Mouse (Mus musculus) megakaryocyte-erythroid progenitor cell, adult 5-6 weeks (primary cell): ENCODE measurements around the gene Zfp536. TPM values are rescaled to one million over a fixed set of nuclear protein-coding genes. Genes with fewer than 3 reads are reported as not detected.
"Not testable (repeated sequence)": the region's sequence is repeated elsewhere in the genome, so short reads cannot be mapped to it uniquely, and the experiment has no call there.

ENCODE experiments used
- ATAC-seq: replicated peaks from 2 replicates; pipeline ENCODE4 v1.8.0; 2016; ENCODE audit warnings: mild to moderate bottlenecking, inconsistent platforms; ENCODE audit not compliant: severe bottlenecking, poor library complexity, low FRiP score, low TSS enrichment
- total RNA-seq, 2 experiments: library from RNA; stranded (forward) in 1 of 2; stranded (reverse) in 1 of 2; fragments of 200-1000, 215-1000 nt in 1 of 2; fragments of >200 nt in 1 of 2; fragmentation: Nextera tagmentation in 1 of 2; gene quantifications; 2 replicates each; pipeline ENCODE4 v1.2.3; 2014 to 2017

Zfp536 gene
- total RNA-seq, 2 experiments from 2014 or later = not detected

DNA sequence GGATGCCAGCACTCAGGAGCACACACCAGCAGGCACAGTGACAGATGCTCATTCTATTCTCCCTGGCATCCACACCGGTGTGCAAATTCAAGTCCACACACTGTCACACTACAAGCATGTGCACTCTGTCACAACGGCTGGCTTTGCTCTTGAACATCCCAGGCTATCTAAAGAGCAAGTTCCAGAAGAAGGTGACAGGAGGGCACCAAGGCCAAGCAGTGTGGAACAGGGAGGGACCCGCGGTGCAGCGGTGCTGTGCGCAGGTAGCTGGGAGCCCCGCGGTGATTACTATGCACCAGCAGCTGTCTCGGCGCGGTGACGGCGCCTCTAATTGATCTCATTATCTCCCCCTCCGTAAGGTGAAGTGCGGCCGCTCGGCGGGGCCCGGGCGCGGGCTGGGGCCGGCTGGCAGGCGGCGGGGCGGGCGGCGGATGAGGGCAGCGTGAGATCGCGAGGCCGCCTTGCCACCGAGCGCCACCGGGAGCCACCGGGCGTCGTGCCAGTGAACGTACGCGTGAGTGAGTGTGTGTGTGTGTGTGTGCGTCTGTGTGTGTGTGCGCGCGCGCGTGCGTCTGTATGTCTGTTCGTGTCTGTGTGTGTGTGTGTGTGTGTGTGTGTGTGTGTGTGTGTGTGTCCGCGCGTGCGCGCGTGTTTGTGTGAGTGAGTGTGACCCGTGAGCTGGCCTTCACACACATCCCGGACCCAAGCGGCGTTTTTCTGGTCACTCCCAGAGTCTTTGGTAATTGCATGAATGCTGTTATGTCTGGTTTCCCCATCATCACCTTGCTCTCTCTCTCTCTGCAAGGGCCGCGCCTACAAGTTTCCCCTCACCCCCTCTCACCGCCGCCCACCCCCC, 149.3 kb downstream of the Zfp536 start:
- no peak for ATAC-seq

DNA sequence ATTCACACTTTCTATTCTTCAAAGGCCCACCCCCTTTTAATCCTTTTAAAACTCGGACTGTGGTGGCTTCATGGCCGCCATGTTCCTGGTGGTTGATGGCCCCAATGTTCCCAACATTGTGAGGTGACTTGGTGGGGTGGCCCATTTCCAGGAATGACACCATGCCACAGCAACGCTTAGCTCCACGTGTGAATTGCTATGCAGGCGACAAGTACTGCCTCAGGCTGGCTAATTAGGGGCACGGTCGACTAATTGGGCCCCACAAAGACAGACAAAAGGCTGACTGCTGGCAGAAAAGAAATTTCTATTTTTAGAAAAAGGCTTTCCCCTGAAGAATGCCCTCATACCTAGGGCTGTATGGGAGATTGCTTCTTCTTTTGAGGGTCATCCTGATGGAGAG, 154.2 kb downstream of the Zfp536 start:
- no peak for ATAC-seq

DNA sequence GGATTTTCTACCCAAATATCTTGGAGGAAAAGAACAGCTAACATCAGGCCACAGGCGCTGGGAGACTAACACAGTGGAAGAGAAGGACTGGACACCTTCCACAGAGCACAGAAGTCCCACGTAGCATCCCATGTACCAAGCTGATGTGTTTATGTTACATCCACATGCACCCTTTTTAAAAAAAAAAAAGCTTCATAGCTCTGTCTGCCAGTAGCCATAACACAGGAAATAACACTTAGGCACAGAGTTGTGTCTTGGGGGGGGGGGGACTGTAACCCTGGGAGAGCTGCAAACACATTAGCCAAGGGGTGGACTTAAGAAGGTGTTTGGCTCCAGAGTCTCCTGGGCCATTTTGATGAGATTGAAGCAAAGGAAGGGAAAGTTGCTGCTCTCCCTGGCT, 155.6 kb downstream of the Zfp536 start:
- ATAC-seq = no peak

- no peak for ATAC-seq
Measured at GRCm38 (mm10) chr7:37615932-37616331, 157.5 kb downstream of the Zfp536 start.

GRCm38 (mm10) chr7:37614381-37614780, 159.1 kb downstream of the Zfp536 start:
- no peak for ATAC-seq

GRCm38 (mm10) chr7:37608556-37608955, 164.9 kb downstream of the Zfp536 start:
- no peak for ATAC-seq

DNA sequence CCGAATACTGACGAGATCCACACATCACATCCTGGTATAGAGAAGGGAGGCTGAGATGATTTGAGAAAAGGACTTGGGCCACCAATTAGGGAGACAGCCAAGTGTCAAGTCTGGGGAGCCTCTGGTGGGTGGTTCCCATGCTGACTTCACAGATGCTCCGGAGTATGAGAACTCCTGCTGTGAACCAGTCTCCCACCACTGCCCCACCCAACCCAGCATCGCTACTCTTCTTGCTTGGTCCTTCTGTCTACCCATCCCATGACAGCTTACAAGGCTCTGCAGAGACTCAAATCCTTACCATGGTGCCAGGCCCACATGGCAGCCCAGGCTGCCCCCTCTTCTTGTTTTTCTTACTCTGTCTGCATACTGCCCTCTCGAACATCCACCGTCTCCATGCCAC, 165.5 kb downstream of the Zfp536 start:
- no peak for ATAC-seq

GRCm38 (mm10) chr7:37606472-37606871, 167.0 kb downstream of the Zfp536 start:
- ATAC-seq = no peak

GRCm38 (mm10) chr7:37603525-37603909, 169.9 kb downstream of the Zfp536 start:
- not testable (repeated sequence) for ATAC-seq

DNA sequence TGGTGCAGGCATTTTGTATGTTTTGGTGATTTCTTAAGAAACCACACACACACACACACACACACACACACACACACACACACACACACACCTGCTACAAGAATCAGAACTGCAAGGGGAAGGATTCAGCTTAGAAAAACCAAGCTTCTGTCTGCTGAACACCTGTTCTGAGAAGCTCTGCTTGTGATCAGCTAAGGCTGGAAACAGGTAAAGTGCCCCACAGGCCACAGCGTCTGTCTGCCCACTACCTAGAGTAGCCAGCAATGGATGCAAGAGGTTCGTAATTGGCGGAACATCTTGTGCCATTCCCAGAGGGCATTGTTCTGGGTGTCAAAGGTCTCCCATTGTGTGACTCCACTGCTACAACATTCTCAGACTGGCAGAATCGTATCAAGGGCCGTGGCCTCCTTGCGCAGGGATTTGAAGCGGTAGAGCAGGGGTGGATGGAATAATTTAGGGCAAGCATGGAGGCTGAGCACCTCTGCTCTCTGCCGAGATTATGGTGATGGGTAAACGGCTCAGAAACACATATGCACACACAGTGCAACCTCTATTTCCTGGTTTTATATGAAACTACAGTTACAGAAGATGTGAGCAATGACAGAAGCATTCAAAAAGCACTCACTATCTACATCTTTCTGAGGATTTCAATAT, 170.4 kb downstream of the Zfp536 start:
- no peak for ATAC-seq

GRCm38 (mm10) chr7:37600318-37600717, 173.1 kb downstream of the Zfp536 start:
- no peak for ATAC-seq

- no peak for ATAC-seq
Measured at GRCm38 (mm10) chr7:37594211-37595030, 179.0 kb downstream of the Zfp536 start.

DNA sequence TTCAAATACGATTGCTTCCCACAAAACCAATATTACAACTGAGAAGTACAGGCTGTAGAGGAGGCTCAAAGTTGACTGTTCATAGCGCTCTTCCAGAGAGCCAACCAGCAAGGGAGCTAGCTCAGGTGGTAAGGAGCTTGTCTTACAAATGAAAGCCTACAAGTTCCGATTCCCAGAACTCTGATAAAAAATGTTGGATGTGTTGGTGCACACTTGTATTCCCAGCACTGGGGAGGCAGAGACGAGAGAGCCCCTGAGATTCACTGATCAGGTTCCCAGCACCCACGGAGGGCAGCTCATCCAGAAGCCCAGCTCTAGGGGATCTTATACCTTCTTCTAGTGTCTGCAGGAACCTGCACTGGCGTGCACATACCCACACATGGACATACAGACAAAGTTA, 179.9 kb downstream of the Zfp536 start:
- ATAC-seq = no peak

- ATAC-seq = no peak
Measured at GRCm38 (mm10) chr7:37586694-37587093, 186.7 kb downstream of the Zfp536 start.

DNA sequence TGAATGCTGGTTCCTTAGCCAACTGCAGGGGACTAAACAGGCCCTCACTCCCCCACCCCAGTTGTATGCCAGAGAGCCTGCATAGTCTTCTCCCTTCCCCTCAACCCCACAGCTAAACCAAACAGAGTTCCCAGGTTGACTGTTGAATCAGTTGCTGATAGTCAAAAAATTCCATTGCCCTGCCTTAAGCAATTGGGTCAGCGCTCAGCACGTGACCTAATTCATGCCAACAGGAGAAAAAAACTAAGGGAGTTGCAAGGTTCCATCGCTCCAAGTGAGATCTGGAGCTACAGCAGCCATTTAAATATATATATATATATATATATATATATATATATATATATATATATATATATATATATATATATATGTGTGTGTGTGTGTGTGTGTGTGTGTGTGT, 192.2 kb downstream of the Zfp536 start:
- no peak for ATAC-seq

DNA sequence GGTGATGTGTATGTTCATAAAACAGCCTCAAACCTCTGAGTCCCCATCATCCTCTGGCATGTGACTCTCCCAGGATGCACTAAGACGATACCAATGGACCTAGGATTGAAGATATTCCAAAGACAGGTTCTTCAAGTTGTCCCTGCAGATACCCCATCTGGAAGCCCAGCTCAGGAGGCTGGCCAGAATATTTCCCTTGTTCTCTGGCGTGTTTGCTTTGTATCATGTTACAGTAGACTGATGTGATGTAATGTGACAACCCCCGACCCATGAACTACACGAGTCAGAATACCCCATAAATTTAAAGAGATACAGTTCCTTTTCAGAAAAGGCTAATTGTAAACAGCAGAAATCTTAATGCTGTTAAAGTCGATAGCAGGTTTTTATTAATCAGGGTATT, 192.9 kb downstream of the Zfp536 start:
- no peak for ATAC-seq

GRCm38 (mm10) chr7:37572021-37572420, 201.4 kb downstream of the Zfp536 start:
- no peak for ATAC-seq

DNA sequence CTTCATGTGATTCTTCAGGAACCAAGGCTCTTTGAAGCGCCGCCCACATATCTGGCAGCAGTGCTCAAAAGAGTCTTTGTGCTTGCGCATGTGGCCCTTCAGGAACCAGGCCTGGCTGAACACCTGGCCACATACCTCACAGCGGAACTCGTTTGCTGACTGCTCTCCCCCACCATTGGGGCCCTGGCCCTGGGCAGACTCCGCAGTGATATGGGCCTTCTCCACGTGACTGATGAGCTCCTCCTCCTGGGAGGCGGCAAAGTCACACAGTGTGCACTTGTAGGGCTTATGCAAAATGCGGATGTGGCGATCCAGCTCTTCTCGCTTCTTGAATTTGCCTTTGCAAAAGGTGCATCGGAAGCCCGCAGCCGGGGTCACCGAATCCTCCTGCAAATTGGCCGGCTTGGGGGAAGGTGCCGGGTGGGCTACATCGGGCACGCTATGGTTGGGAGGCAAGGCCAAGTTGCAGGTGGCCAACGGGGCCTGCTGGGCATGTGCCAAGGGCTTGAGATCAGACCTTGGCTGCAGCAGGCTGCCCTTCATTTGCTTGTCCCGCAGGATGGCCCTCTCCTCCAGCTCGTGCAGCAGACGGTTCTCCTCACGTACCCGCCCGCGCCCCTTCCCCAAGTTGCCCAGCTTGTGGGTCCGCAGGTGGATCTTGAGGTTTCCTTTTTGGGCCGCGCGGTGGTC, 204.5 kb downstream of the Zfp536 start:
- no peak for ATAC-seq

DNA sequence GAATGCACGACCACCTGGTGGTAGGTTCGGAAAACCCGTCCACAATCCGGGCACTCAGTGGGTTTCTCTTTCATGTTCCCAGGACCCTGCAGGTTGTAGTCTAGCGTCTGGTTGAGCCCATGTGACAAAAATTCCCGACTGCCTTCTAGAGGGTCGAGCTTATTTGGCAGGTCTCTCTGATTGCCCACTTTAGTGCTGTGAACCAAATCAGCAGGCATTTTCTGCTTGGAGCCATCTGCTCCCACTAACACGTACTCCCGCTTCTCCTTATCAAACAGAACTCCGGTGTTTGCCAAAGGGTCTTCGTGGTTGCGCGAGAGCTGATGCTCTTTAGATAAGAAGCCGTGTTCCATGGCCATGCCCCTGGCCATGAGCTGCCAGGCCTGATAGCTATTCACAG, 205.4 kb downstream of the Zfp536 start:
- no peak for ATAC-seq

GRCm38 (mm10) chr7:37566019-37566418, 207.4 kb downstream of the Zfp536 start:
- no peak for ATAC-seq
